Mouse (Mus musculus) WW6 (cell line): ENCODE measurements around the gene Rbm34.

Source experiments
- DNase-seq: peaks from one replicate; pipeline ENCODE4 v3.0.0-alpha.2; 2013; ENCODE audit warnings: low read depth, low spot score

Gene Rbm34

DNA sequence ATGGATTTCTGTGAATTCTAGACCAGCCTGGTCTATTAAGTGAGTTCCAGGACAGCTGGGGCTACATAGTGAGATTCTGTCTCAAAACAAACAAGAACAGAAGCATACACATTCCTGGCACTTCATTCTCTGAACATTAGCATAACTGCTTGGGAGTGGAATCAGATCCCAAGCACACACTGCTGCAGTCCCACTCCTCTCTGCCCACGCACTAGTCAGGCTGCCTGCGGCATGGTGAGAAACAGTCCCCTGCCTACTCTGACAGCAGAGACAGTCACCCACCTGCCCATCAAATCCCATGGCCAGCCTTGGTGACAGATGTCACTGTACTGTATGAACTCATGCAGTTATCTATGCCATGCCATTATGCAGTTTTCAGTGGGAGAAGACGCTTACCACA lies 9.4 kb downstream of the Rbm34 start:
- DNase-seq: no peak

DNA sequence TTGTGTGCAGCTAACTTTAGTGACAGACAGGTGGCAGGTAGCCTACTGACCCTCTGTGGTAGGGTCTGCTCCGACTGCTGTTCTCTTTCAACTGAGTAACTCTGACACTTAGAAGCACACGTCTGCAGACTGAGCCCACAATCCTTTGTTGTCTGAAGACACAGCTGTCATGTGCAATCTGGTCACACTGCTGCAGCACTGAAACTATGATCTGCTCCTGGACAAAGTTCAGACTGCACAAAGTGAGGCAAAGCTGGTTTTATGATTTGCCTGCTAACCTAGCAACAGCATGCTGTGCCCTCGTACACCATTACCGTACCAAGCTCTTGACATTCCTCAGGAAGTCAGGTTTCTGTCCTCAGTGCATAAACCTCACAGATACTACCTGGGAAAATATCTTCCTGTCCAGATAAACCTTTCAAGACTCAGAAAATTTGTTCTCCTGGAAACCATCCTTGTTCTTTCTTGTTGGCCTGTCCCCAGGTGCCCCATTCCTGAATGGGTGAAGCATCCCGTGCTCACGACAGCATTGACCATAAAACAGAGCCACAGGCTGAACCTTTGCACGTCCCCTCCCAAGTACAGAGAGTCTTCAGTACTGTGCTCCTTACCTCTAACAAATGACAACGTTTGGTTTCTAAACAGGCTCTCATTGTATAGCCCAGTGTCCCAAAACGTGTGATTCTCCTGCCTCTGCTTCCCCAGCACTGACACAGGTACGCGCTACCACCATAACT lies 18.8 kb downstream of the Rbm34 start:
- no peak for DNase-seq

GRCm38 (mm10) chr8:126949527-126949926 lies 21.3 kb downstream of the Rbm34 start:
- no peak for DNase-seq

DNA sequence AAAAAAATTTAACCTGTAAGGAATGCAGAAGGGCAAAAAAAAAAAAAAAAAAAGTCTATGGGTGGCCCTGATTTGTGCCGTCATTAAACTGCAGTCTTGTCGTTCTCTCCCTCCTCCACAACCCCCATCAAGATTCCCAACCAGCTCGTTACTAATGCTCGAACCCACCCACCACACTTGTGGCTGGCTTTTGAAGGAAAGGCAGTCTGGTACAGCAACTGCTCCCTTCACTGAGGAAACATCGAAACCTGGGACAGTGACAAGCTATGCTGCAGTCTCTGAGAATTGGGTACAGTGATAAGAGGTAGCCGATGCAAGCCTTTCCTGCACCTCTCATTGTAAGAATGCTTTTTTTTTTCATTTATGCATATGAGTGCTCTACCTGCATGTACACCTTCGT lies 24.4 kb downstream of the Rbm34 start:
- no peak for DNase-seq

DNA sequence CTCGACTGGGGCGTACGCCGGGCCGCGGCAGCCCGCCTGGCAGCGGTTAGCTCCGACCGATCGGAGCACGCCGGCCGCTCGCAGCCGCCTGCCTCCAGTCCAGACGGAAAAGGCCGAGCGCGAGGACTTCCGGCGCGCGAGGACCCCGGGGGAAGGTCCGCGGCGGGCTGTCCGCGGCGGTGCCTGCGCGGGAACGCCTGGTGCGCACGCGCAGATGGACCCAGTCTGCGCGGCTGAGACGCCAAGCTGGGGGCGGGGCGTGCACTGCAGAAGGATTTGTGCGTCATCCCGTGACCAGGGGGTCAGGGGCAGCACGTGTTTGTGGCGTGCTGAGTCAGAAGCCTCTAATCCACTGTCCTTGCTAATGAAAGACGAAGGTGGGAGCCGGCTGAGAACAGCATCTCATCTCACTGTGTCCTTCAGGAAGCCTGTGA lies 25.1 kb downstream of the Rbm34 start, which contains the start of gene Tomm20:
TSS of gene Tomm20 (minus strand) at position 115 of the 434 bp plus-strand sequence.
- peak; percentile 98 for DNase-seq

DNA sequence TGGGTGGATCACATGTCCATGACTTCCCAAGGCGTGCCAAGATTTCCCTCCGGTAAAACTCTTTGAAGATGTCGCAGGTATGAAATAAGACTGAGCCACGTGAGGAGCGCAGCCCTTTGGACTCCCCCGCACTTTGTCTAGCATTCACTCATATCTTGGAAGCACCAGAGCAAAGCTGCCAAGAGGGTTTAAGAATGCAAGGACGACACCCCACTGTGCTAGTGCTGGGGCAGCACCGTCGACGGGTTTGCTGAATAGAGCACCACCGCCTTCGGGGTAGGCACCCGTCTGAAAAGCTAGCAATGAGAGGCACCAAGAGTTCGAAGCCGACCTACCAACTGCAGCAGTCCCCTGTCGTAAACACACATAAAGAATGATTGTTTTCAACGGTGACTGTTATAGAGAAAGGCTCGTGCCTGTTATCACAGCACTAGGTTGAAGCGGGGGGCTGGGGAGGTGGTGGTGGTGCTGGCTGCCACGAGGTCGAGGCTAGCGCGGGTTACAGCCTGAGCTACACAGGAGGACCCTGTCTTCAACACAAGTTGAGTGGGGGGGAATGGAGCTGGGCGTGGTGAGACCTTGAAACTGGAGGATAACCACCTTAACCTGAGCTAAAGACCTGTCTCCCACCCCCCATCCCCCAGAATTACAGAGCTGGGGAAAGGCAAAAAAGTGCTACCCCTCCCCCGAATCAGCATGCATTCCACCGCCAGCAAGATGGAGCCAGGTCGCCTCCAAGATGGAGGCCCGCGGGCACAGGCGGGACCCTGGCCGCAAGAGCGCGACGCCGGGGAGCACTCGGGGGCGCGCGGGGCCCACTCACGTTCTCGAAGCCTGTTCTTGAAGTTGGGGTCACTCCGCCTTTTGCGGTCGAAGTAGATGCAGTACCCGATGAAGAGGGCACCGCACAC lies 25.8 kb downstream of the Rbm34 start:
- no peak for DNase-seq

DNA sequence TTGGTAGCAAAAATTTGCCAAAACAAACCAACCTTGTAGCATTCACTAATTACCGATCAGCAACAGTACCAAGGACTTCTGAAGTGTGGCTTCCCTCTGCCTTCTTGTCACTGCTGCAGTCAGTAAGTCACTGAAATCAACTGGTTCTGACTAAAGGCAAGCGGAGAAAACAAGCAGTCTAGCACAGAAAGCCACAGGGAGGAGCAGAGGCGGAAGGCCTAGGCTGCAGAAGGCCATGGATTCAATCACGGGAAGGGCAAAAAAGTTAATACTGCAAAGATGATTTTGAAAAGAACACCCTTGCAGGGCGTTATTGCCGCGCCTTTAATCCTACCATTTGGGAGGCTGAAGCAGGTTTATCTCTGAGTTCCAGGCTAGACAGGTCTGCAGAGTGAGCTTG lies 27.3 kb downstream of the Rbm34 start:
- DNase-seq: no peak

- DNase-seq: no peak
Measured at GRCm38 (mm10) chr8:126937337-126937736, 33.5 kb downstream of the Rbm34 start.

DNA sequence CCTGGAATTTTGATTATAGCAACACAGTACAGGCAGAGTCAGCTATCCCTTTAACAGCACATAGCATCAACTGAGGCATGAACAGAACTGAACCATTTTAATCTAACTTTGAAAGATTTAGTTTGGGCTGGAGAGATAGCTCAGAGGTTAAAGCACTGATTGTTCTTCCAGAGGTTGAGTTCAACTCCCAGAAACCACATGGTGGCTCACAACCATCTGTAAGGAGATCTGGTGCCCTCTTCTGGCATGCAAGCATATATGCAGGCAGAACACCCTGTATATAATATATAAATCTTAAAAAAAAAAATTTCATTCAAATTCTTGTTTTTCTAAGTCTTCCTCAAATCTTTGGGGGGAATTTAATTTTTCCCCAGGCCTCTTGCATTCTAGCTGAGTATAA lies 34.9 kb downstream of the Rbm34 start:
- DNase-seq: no peak

DNA sequence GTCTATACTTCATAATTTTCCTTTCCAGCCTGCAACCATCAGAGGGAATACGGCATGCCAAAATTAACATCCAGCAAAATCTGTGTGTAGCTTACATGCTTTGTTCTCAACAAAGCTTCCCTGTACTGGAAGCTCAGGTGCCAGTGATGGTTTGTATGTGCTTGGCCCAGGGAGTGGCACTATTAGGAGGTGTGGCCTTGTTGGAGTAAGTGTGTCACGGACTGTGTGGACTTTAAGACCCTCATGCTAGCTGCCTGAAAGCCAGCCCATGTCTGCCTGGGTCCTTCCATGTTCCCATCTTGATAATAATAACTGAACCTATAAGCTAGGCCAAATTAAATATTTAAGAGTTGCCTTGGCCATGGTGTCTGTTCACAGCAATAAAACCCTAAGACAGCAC lies 35.5 kb downstream of the Rbm34 start:
- DNase-seq: no peak

- no peak for DNase-seq
Measured at GRCm38 (mm10) chr8:126932656-126933055, 38.2 kb downstream of the Rbm34 start.

DNA sequence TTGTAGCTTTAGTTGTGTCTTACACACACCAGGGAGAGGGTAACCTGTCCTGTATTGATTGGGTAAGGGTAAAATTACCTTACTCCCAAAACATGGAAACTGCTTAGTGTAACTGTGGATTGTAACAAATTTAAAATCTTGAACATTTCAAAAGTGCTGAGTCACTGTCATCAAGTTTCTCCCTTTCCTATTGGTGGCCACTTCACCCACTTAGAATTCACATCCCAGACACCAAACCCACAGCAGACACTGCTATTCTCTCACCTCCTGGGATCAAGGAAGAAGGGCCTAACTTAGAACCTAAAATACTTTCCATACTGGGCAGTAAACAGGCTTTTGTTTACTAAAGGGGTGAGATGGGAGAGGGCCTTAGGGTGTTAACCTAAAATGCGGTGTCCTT lies 38.6 kb downstream of the Rbm34 start:
- DNase-seq: no peak

- DNase-seq: peak; percentile 65
Measured at GRCm38 (mm10) chr8:126931720-126932119, 39.2 kb downstream of the Rbm34 start.

- peak; percentile 68 for DNase-seq
Measured at GRCm38 (mm10) chr8:126929607-126930161, 41.2 kb downstream of the Rbm34 start.

DNA sequence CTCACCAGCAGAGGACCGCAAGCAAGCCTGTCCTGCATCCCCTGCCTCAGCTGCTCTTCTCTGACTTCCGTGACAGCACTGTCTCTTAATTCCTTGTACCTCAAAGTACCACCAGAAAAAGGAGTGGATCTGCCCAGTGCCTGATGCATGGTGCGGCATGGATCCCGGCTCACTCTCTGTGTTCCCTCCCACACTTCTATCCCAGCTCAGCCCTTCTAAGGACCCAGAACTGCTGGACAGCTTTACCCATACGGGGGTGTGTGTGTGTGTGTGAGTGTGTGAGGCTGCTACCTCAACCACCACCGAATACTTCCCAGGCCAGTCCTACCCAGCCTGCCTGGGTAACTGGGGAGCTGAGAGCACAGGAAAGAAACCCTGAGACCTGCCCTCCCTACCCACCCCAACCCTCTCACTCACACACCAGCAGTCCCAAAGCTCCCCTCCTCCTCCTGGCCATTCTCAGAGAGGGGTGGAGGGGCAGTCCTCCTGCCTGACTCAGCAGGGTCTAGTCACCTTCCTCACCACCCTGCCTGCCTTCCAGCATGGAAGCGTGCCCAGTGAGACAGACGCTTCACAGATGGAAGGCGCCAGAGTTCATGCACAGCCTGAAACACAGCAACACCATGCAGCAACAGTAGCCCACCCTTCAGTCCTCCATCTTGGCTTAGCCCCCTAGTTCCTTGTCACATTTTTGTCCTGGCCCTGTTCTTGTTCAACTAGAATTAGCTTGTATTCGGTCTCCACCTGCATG lies 41.9 kb downstream of the Rbm34 start:
- DNase-seq: no peak

DNA sequence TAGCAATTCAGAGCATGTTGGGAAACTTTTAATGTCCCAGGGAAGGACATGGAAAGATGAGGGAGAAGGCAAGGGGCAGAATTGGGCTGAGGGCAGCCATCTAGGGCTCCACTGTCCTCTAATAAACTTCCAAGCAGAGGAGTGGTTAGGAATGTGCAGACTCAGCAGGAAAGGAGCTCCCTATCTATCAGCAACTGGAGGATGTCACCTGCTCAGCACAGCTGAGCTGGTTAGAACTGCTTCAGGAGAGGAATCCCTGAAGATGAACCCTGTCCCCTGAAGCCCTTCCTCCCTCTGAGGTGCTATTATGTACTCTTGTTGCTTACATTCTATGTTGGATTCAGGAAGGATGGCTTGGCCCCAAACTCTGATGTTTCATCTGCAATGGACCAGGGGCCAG lies 42.8 kb downstream of the Rbm34 start:
- DNase-seq: no peak

DNA sequence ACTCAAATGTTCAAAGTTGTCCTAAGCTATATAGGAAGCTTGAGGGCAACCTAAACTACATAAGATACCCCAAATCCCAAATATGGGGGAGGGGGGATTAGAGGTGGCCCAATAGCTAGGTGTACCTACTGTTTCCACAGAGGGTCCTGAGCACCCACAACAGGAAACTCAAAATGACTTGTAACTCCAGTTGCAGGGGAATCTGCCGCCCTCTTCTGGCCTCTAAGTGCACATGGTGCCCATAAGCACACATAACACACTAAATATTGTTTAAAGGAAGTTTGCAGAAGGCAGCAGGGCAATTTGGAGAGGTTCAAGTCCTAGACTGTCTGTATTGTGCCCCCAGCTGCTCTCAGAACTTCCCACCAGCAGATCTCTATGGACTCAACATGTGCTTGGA lies 43.8 kb downstream of the Rbm34 start:
- DNase-seq: no peak

- DNase-seq: no peak
Measured at GRCm38 (mm10) chr8:126922981-126923380, 47.9 kb downstream of the Rbm34 start.

DNA sequence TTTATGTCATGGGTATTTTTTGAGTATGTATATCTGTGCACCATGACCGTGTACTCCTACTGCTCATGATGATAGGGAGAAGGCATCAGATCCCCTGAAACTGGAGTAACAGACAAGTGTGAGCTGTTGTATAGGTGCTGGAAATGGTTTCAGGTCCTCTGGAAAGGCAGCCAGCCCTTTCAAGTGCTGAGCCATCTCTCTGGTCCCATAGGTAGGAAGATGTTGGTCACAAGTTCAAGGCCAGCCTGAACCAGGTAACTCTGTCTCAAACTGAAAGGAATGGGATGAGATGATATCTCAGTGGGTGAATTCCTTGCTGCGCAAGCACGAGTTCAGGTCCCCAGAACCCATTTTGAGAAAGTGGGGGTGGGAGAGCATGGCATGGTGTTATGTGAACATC lies 49.4 kb downstream of the Rbm34 start:
- DNase-seq: no peak

GRCm38 (mm10) chr8:126920845-126921244 lies 50.0 kb downstream of the Rbm34 start:
- DNase-seq: no peak

GRCm38 (mm10) chr8:126920386-126920785 lies 50.5 kb downstream of the Rbm34 start:
- DNase-seq: no peak

DNA sequence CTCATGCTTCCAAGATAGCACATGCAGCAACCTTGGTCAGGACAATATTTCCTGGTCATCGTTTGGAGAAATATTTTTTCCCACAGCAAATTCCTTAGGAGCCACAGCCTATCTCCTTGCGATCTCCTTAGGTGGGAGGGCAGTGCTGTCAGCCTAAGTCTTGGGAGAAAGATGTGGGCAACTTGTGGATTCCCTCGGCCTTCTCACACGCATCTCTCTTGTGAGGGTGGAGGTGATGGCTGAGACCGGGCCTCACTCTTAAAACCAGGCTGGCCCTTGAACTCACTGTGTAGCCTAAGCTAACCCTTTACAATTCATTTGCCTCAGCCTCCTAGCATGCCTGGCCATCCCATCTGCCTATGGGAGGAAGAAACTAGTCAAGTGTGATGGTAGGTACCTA lies 51.2 kb downstream of the Rbm34 start:
- no peak for DNase-seq
